Mouse (Mus musculus) limb, embryonic 14.5 days (tissue): ENCODE results near the gene Ccdc153. TPM values are rescaled to one million over a fixed set of nuclear protein-coding genes. Genes with fewer than 3 reads are reported as not detected.

Experiments used
- ATAC-seq: fragments of 200-750 bp; cut with Nextera tagmentation; 2 replicates; pipeline ENCODE4 v1.8.0; 2017; ENCODE audit warnings: low read depth, moderate number of reproducible peaks, moderate TSS enrichment; ENCODE audit not compliant: low FRiP score
- DNase-seq: peaks from one replicate; pipeline ENCODE4 v3.0.0-alpha.2; 2015; ENCODE audit warnings: low spot score
- H3K27ac ChIP-seq: fragments of 300-500 bp; sonication (generic); replicated peaks from 2 replicates; pipeline ENCODE4 v1.5.1; 2014; ENCODE audit warnings: low read depth, mild to moderate bottlenecking, low read length, moderate library complexity, mixed read lengths
- H3K27me3 ChIP-seq: fragments of 300-500 bp; sonication (generic); 2 replicates; pipeline ENCODE4 v1.6.1; 2014; ENCODE audit warnings: low read length, mixed read lengths; ENCODE audit not compliant: control insufficient read depth, insufficient read depth
- H3K36me3 ChIP-seq: fragments of 300-500 bp; sonication (generic); 2 replicates; pipeline ENCODE4 v1.6.1; 2014; ENCODE audit warnings: mild to moderate bottlenecking, low read length, moderate library complexity, mixed read lengths; ENCODE audit not compliant: control insufficient read depth, insufficient read depth
- H3K4me1 ChIP-seq: fragments of 300-500 bp; sonication (generic); 2 replicates; pipeline ENCODE4 v1.6.1; 2014; ENCODE audit warnings: antibody characterized with exemption, low read length, mixed read lengths; ENCODE audit not compliant: control insufficient read depth, insufficient read depth
- H3K4me2 ChIP-seq: fragments of 300-500 bp; sonication (generic); replicated peaks from 2 replicates; pipeline ENCODE4 v1.6.1; 2014; ENCODE audit warnings: low read depth, mild to moderate bottlenecking, low read length, moderate library complexity; ENCODE audit not compliant: severe bottlenecking
- H3K4me3 ChIP-seq: fragments of 300-500 bp; sonication (generic); replicated peaks from 2 replicates; pipeline ENCODE4 v1.5.1; 2014; ENCODE audit warnings: low read length
- H3K9ac ChIP-seq: fragments of 300-500 bp; sonication (generic); 2 replicates; pipeline ENCODE4 v1.6.1; 2014; ENCODE audit warnings: mild to moderate bottlenecking, low read depth, low read length, moderate library complexity; ENCODE audit not compliant: severe bottlenecking
- H3K9me3 ChIP-seq: fragments of 300-500 bp; sonication (generic); 2 replicates; pipeline ENCODE4 v1.6.1; 2016; ENCODE audit warnings: low read length; ENCODE audit not compliant: control insufficient read depth
- POLR2A ChIP-seq: fragments of 200-500 bp; IDR thresholded peaks from 2 replicates; pipeline ENCODE4 v1.8.0; 2012; ENCODE audit warnings: inconsistent platforms, mild to moderate bottlenecking, moderate library complexity, borderline replicate concordance; ENCODE audit not compliant: insufficient read depth, insufficient read length; ENCODE audit errors: extremely low read depth
- WGBS: fragments of 180-500 bp; shearing (Covaris S2); extraction: QIAGEN DNeasy Blood & Tissue Kit; methylation state at CpG from one replicate; pipeline ENCODE4 v1.1.7; 2014; 5-methylcytosine and 5-hydroxymethylcytosine counted together
- polyA plus RNA-seq, 2 experiments: library from polyadenylated mRNA; depleted of rRNA in 1 of 2; stranded (reverse) in 1 of 2; unstranded in 1 of 2; fragments of >200 nt; fragmentation: Nextera tagmentation in 1 of 2; extraction: Ambion mirVana in 1 of 2; gene quantifications; 2 replicates each; pipeline versions ENCODE4 v1.2.1 to v1.2.3; 2012 to 2014

Gene Ccdc153
- polyA plus RNA-seq (2012; rRNA removed) (not detected in 2 replicates), polyA plus RNA-seq (2014; fragmentation: Nextera tagmentation; extraction: Ambion mirVana) (not detected in 2 replicates)

GRCm38 (mm10) chr9:44240399-44240798 lies at the start of gene Ccdc153:
Ccdc153 (plus strand) TSS chr9:44240676.
- WGBS: 56% methylated on average over 2 of the region's 2 CpGs
- ATAC-seq (no peak), DNase-seq (no peak)

GRCm38 (mm10) chr9:44191166-44191565 lies 49.3 kb upstream of the Ccdc153 start:
- Histone ChIP-seq H3K27ac (no peak overlapping the region), H3K9ac (no peak overlapping the region), H3K4me2 (no peak overlapping the region), H3K9me3 (no peaks in the 10 kb centered on the region), H3K4me1 (no peaks in the 10 kb centered on the region), H3K27me3 (no peaks in the 10 kb centered on the region), H3K4me3 (no peak overlapping the region), H3K36me3 (peaks cover 7% of the 10 kb centered on the region)
- no peak for ATAC-seq
- 59% methylated on average over 3 of the region's 3 CpGs for WGBS
- no peak for DNase-seq
- no peak for TF ChIP-seq POLR2A

More at GRCm38 (mm10) chr9:44240399-44240798, at the start of gene Ccdc153:
- Histone ChIP-seq H3K9me3 (no peaks in the 10 kb centered on the region), H3K4me3 (no peak within 1 kb of the TSS), H3K36me3 (no peaks in the 10 kb centered on the region), H3K4me2 (no peak within 1 kb of the TSS), H3K4me1 (no peaks in the 10 kb centered on the region), H3K27me3 (no peaks in the 10 kb centered on the region), H3K9ac (no peak within 1 kb of the TSS), H3K27ac (no peak within 1 kb of the TSS)
- TF ChIP-seq POLR2A: no peak

GRCm38 (mm10) chr9:44192312-44192711 lies 48.2 kb upstream of the Ccdc153 start:
- no peak overlapping the region for H3K9ac ChIP-seq
- H3K4me2 ChIP-seq: no peak overlapping the region
- H3K36me3 ChIP-seq: peaks cover 11% of the 10 kb centered on the region
- TF ChIP-seq POLR2A: no peak
- no peaks in the 10 kb centered on the region for H3K4me1 ChIP-seq
- WGBS: 93% methylated on average over 3 of the region's 3 CpGs
- DNase-seq: no peak
- no peak for ATAC-seq
- H3K27ac ChIP-seq: no peak overlapping the region
- H3K27me3 ChIP-seq: no peaks in the 10 kb centered on the region
- no peak overlapping the region for H3K4me3 ChIP-seq
- no peaks in the 10 kb centered on the region for H3K9me3 ChIP-seq

- no peak for TF ChIP-seq POLR2A
- Histone ChIP-seq H3K9me3 (no peaks in the 10 kb centered on the region), H3K27ac (no peak overlapping the region), H3K36me3 (peaks cover 15% of the 10 kb centered on the region), H3K4me2 (no peak overlapping the region), H3K4me1 (no peaks in the 10 kb centered on the region), H3K27me3 (no peaks in the 10 kb centered on the region), H3K4me3 (no peak overlapping the region), H3K9ac (no peak overlapping the region)
- DNase-seq: no peak
- WGBS: 92% methylated on average over 5 of the region's 5 CpGs
- ATAC-seq: no peak
Measured at GRCm38 (mm10) chr9:44192794-44193193, 47.7 kb upstream of the Ccdc153 start.

GRCm38 (mm10) chr9:44194000-44194399 lies 46.5 kb upstream of the Ccdc153 start:
- Histone ChIP-seq H3K9ac (no peak overlapping the region), H3K36me3 (peaks cover 26% of the 10 kb centered on the region), H3K27ac (no peak overlapping the region), H3K4me3 (no peak overlapping the region), H3K9me3 (no peaks in the 10 kb centered on the region), H3K4me2 (no peak overlapping the region), H3K4me1 (no peaks in the 10 kb centered on the region), H3K27me3 (no peaks in the 10 kb centered on the region)
- ATAC-seq (no peak), DNase-seq (no peak)
- no peak for TF ChIP-seq POLR2A
- 91% methylated on average over 1 of the region's 1 CpGs for WGBS

- Histone ChIP-seq H3K4me3 (no peak overlapping the region), H3K4me1 (no peaks in the 10 kb centered on the region), H3K9ac (no peak overlapping the region), H3K9me3 (no peaks in the 10 kb centered on the region), H3K36me3 (peaks cover 41% of the 10 kb centered on the region), H3K27ac (no peak overlapping the region), H3K27me3 (no peaks in the 10 kb centered on the region), H3K4me2 (no peak overlapping the region)
- WGBS: 93% methylated on average over 4 of the region's 4 CpGs
- DNase-seq (no peak), ATAC-seq (no peak)
- no peak for TF ChIP-seq POLR2A
Measured at GRCm38 (mm10) chr9:44196354-44196753, 44.1 kb upstream of the Ccdc153 start.
